Mouse (Mus musculus) midbrain, embryonic 10.5 days (tissue): ENCODE results near the gene Zranb1. TPM values are rescaled to one million over a fixed set of nuclear protein-coding genes. Genes with fewer than 3 reads are reported as not detected.

Experiments
- DNase-seq: peaks from one replicate; pipeline ENCODE4 v3.0.0-alpha.2; 2017; ENCODE audit warnings: low spot score
- H3K27ac ChIP-seq: fragments of 300-500 bp; sonication (generic); replicated peaks from 2 replicates; pipeline ENCODE4 v1.5.1; 2016; ENCODE audit warnings: mild to moderate bottlenecking
- H3K27me3 ChIP-seq: fragments of 300-500 bp; sonication (generic); 2 replicates; pipeline ENCODE4 v1.6.1; 2016; ENCODE audit warnings: low read depth, mild to moderate bottlenecking; ENCODE audit not compliant: poor library complexity, severe bottlenecking
- H3K36me3 ChIP-seq: fragments of 300-500 bp; sonication (generic); 2 replicates; pipeline ENCODE4 v1.6.1; 2016; ENCODE audit warnings: mild to moderate bottlenecking, moderate library complexity
- H3K4me1 ChIP-seq: fragments of 300-500 bp; sonication (generic); 2 replicates; pipeline ENCODE4 v1.6.1; 2016
- H3K4me3 ChIP-seq: fragments of 300-500 bp; sonication (generic); 2 replicates; pipeline ENCODE4 v1.5.1; 2016; ENCODE audit warnings: mild to moderate bottlenecking, moderate library complexity
- H3K9me3 ChIP-seq: fragments of 300-500 bp; sonication (generic); replicated peaks from 2 replicates; pipeline ENCODE4 v1.6.1; 2016; ENCODE audit warnings: mild to moderate bottlenecking
- WGBS: fragments of 180-500 bp; shearing (Covaris S2); methylation state at CpG from one replicate; pipeline ENCODE4 v1.1.7; 2016; 5-methylcytosine and 5-hydroxymethylcytosine counted together
- polyA plus RNA-seq: library from polyadenylated mRNA; unstranded; fragments of >200 nt; fragmentation: Nextera tagmentation; extraction: Ambion mirVana; gene quantifications from 2 replicates; pipeline ENCODE4 v1.2.1, GENCODE M21; 2016

Gene Zranb1
- polyA plus RNA-seq, 1 experiment from 2014 or later, result 8.1 TPM

DNA sequence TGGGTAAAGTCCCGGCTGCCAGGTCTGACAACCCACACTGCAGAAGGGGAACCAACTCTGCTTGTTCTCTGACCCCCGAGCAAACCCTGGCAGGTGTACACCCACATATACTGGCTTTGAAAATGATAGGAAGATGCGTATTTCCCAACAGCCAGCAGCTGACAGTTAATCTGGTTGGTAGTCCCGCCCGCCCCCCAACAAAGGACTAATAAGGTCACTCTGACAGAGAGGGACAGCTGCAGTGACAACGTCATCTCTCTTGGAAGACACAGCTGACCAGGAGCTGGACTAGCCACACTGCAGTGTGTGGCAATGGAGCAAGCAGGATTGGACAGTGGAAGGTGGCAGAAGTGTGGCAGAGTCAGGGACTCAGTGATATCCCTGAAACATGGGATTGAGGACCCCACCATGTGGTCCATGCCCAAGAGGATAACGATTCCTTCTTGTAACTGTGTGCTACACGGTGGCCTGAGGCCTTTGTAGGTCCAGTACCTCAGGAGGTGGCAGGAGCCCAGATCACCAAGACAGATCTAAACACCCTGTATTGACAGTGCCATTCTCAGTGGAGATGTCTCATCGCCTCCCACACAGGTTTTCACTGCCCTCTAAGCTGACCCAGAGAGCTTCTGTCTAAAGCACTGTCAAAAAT is 62.1 kb downstream of the Zranb1 start:
- Histone ChIP-seq H3K36me3 (peaks cover 100% of the 10 kb centered on the region), H3K27me3 (no peaks in the 10 kb centered on the region), H3K4me1 (no peaks in the 10 kb centered on the region), H3K9me3 (no peaks in the 10 kb centered on the region), H3K27ac (no peak overlapping the region), H3K4me3 (no peak overlapping the region)
- 89% methylated on average over 9 of the region's 9 CpGs for WGBS
- peak; percentile 7 for DNase-seq

DNA sequence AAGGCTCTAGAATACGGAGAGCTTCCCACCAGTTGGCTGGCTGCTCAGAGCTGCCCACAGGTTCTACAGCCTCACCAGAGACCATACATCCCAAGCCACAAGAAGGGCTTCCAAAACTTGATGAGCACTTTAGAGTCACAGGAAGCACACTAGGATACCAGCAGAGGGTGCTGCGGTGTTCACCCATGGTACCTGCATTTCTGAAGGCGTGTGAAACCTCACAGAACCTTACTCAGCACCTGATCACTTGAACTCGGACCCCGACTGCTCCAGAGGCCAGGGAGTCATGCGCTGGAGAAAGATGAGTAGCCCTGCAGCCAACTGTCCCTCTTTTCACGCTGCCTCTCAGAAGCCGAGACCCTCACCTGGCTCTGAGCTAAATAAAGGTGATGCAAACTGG is 63.2 kb downstream of the Zranb1 start:
- Histone ChIP-seq H3K27ac (no peak overlapping the region), H3K27me3 (no peaks in the 10 kb centered on the region), H3K36me3 (peaks cover 100% of the 10 kb centered on the region), H3K4me3 (no peak overlapping the region), H3K9me3 (no peaks in the 10 kb centered on the region), H3K4me1 (no peaks in the 10 kb centered on the region)
- peak; percentile 10 for DNase-seq
- 90% methylated on average over 8 of the region's 8 CpGs for WGBS

DNA sequence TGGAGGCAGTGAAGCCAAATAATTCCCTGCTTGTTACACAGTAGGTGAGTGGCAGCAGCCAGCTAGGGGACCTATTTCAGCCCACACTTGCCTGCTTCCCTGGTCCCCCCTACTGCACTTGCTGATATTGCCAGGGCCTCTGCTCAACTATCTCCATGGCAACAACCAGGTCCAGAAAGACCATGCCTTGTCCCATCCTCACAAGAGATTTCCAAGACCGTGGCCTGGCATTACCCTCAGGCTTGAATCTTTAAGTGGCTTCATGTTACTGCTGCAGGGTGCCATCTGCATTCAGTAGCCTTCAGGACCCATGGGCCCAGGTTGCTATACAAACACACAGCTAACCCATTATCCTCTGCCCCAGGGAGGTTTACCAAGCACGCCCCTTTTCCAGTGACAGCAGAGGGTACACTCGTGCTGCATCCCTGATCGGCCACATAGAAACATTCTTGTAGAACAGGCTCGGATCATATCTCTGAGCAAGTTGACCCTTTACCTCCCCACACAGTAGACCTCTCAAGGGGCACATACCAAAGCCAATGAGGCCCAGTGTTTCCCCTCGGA is 63.8 kb downstream of the Zranb1 start:
- DNase-seq, result no peak
- Histone ChIP-seq H3K4me3 (no peak overlapping the region), H3K36me3 (peaks cover 100% of the 10 kb centered on the region), H3K27me3 (no peaks in the 10 kb centered on the region), H3K4me1 (no peaks in the 10 kb centered on the region), H3K9me3 (no peaks in the 10 kb centered on the region), H3K27ac (no peak overlapping the region)
- 87% methylated on average over 6 of the region's 6 CpGs for WGBS

DNA sequence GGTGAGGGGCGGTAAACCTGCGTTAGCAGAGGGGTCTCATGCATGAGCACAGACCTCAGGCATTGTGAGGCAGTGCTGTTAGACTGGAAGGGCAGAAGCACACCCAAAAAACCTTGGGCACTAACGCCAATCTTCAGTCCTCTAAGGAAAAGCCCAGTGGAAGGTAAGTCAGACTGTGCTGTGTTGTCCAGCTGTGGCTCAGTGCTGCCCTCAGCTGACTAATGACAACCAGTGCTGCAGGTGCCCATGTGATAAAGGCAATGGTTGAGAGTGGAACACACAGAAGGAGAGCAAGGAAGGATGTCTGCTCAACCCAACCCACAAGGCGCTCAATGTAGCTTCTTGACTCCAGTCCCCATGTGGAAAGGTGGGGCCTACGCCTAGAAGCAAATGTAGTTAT is 65.4 kb downstream of the Zranb1 start:
- Histone ChIP-seq H3K9me3 (no peaks in the 10 kb centered on the region), H3K27me3 (no peaks in the 10 kb centered on the region), H3K36me3 (peaks cover 100% of the 10 kb centered on the region), H3K4me1 (no peaks in the 10 kb centered on the region), H3K4me3 (no peak overlapping the region), H3K27ac (no peak overlapping the region)
- no peak for DNase-seq
- WGBS, result 92% methylated on average over 5 of the region's 5 CpGs

DNA sequence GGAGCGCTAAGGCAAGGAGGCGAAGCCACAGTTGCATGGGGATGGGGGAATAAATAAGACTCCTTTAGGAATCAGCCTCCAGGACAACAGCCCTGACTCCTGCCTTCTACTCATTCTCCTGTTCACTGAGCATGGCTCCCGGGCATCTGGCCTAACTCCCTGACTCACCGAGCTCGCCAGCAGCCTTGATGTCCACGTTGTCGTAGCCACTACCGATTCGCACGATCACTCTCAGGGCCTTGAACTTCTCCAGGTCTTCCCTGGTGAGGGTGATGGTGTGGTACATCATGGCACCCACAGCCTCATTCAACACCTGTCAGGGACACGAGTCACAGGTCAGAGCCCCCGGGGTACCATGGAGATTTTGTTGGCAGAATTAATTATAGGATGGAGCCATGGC is 67.7 kb downstream of the Zranb1 start:
- peaks cover 5% of the 10 kb centered on the region; the same call in 1 of the 2 replicates for H3K4me1 ChIP-seq
- no peak overlapping the region for H3K27ac ChIP-seq
- H3K27me3 ChIP-seq, result no peaks in the 10 kb centered on the region
- H3K4me3 ChIP-seq, result no peak overlapping the region
- DNase-seq, result no peak
- peaks cover 89% of the 10 kb centered on the region for H3K36me3 ChIP-seq
- H3K9me3 ChIP-seq, result no peaks in the 10 kb centered on the region
- 96% methylated on average over 12 of the region's 12 CpGs for WGBS

DNA sequence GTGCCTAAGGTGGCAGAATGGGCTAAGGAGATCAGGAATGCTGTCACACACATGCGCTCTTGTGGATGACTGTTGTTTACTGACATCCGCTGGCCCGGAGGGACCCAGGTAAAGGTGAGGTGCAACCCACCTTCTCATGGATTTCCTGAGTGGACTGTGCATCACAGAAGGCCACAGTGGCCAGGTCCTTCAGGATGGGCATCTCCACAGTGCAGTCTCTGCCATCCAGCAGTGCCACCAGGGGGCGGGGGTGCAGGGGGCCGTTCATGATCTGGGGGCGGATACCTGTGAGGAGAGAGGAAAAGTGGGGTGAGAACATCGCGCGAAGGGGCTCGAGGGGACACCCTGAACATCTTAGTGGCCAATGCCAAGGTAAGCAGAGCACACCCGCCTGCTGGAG is 68.1 kb downstream of the Zranb1 start:
- no peak for DNase-seq
- Histone ChIP-seq H3K36me3 (peaks cover 84% of the 10 kb centered on the region), H3K9me3 (no peaks in the 10 kb centered on the region), H3K27me3 (no peaks in the 10 kb centered on the region), H3K27ac (no peak overlapping the region), H3K4me3 (no peak overlapping the region), H3K4me1 (peaks cover 9% of the 10 kb centered on the region; the same call in 1 of the 2 replicates)
- WGBS, result 94% methylated on average over 11 of the region's 11 CpGs

DNA sequence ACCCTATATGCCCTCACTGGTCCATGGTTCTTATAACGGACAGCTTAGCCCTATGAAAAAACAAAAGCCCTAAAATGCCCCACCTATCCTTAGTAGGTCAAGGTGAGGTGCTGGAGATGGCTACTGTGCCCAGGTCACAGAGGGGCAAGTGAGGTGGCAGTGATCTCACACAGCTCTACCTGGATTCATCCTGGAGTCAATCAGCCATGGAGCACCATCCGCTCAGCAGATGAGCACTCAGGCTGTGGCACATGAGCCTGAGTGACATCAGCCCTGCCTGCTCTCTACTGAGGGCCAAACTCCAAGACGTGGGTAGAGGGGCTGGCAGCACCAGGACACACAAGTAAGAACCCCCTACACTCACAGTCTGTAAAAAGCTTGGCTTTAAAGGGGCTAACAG is 70.4 kb downstream of the Zranb1 start:
- Histone ChIP-seq H3K27ac (no peak overlapping the region), H3K27me3 (no peaks in the 10 kb centered on the region), H3K36me3 (peaks cover 73% of the 10 kb centered on the region), H3K4me3 (no peak overlapping the region), H3K9me3 (no peaks in the 10 kb centered on the region), H3K4me1 (peaks cover 12% of the 10 kb centered on the region; the same call in 1 of the 2 replicates)
- no peak for DNase-seq
- 90% methylated on average over 3 of the region's 3 CpGs for WGBS

DNA sequence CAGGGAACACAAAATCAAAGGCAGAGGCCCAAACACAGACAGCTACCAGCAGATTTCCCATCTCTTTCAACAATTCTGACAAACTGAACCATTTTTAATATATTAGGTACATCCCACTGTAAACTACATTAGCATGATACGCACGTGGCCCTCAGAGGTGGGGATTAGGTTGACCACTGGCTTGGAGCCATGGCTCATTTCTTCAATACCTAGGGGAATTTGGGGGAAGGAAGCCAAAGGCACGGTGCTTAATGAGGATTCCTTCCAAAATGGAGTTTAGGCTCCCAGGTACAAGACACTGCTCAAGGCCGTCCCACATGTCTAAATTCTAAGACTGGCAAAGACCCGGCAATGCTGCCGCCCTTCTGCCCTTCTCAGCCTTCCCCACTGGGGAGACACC is 71.3 kb downstream of the Zranb1 start:
- 95% methylated on average over 6 of the region's 6 CpGs for WGBS

DNA sequence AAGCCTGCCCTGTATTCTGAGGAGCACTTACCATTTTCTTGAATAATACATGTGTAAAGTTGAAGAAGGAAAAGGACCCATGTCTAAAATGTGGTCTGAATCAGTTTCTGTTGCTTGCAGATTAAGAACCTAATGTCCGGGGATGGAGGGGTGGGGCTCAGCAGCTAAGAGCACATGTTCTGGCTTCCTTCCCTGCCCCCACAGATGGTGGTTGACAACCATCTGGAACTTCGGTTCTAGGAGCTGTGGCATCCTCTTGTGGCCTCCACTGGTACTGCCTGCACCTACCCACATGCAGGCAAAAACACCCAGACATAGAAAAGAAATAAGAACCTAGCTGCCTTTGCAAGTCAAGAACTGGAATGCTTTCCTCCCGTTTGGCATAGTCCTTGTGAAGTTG is 72.5 kb downstream of the Zranb1 start:
- peaks cover 59% of the 10 kb centered on the region for H3K36me3 ChIP-seq

More for the DNA sequence above, 71.3 kb downstream of the Zranb1 start:
- H3K4me3 ChIP-seq, result no peak overlapping the region
- H3K9me3 ChIP-seq, result no peaks in the 10 kb centered on the region
- no peak for DNase-seq
- peaks cover 13% of the 10 kb centered on the region for H3K4me1 ChIP-seq
- no peak overlapping the region for H3K27ac ChIP-seq
- no peaks in the 10 kb centered on the region for H3K27me3 ChIP-seq
- H3K36me3 ChIP-seq, result peaks cover 64% of the 10 kb centered on the region

DNA sequence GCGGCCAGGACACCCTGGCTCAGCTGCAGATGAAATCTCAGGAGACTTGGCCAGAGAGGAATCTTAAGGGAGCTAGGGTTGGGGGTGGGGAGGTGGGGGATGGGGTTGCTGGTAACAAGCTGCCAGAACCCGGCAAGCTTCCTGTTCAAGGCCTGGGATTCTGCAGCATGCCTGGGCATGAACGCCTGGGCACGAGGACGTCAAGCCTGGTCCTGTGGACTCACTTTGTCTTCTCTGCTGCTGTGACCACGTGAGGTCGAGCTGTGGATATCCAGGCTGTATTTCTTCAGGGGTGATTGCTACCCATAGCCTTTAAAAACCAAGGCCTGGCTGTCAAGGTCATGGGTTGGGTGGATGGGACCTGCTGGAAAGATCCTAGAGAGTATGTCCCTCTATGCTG is 74.8 kb downstream of the Zranb1 start:
- Histone ChIP-seq H3K36me3 (peaks cover 58% of the 10 kb centered on the region), H3K9me3 (no peaks in the 10 kb centered on the region), H3K27me3 (no peaks in the 10 kb centered on the region), H3K4me1 (peaks cover 36% of the 10 kb centered on the region), H3K27ac (no peak overlapping the region), H3K4me3 (no peak overlapping the region)
- WGBS, result 87% methylated on average over 7 of the region's 7 CpGs
- DNase-seq, result no peak

More for the DNA sequence above, 72.5 kb downstream of the Zranb1 start:
- Histone ChIP-seq H3K4me3 (no peak overlapping the region), H3K4me1 (peaks cover 24% of the 10 kb centered on the region), H3K27me3 (no peaks in the 10 kb centered on the region), H3K27ac (no peak overlapping the region), H3K9me3 (no peaks in the 10 kb centered on the region)
- DNase-seq, result peak; percentile 50
- WGBS, result 42% methylated on average over 3 of the region's 3 CpGs

DNA sequence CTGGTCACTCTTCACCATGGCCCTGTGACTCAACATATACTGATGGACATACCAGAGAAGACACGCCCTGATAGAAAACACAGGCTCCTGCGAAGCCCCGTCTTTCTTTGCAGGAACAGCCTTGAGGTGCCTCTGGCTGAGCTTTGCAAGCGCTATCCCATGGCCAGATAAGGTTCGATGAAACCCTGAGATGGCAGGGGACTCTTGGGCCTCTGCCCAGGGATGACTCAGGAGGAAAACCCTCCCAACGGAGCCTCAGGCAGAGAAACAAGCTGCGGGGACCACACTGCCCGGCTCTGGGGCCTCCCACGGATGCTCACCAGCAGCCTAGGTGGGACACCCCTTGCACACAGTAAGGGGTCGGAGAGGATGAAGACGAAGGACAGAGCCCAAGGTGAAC is 76.4 kb downstream of the Zranb1 start:
- Histone ChIP-seq H3K36me3 (peaks cover 49% of the 10 kb centered on the region), H3K9me3 (no peaks in the 10 kb centered on the region), H3K27me3 (no peaks in the 10 kb centered on the region), H3K4me3 (no peak overlapping the region), H3K4me1 (peaks cover 51% of the 10 kb centered on the region), H3K27ac (peak overlapping the region; percentile 42; the same call in 1 of the 2 replicates)
- WGBS, result 90% methylated on average over 11 of the region's 11 CpGs
- no peak for DNase-seq

DNA sequence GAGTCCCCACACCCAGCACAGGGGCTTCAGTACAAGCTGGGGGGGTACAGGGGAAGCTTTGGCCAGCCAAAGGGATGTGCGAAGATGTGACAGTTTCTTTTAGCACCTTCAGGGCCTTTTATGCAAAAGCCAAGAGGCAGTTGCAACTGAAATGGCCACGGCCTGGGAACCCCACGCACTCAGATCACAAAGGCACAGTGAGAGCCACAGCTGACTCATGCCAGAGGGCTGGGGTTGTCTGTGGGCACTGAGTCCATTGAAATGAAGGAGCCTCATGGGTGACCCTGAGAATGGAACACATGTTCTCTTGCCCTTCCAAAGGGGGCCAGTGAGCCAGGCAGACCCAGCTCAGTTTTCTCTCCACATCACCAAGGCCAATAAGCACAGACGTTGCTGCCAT is 77.7 kb downstream of the Zranb1 start:
- Histone ChIP-seq H3K36me3 (peaks cover 46% of the 10 kb centered on the region), H3K9me3 (no peaks in the 10 kb centered on the region), H3K27ac (no peak overlapping the region), H3K4me3 (no peak overlapping the region), H3K27me3 (no peaks in the 10 kb centered on the region), H3K4me1 (peaks cover 59% of the 10 kb centered on the region)
- DNase-seq, result no peak
- 88% methylated on average over 4 of the region's 4 CpGs for WGBS

DNA sequence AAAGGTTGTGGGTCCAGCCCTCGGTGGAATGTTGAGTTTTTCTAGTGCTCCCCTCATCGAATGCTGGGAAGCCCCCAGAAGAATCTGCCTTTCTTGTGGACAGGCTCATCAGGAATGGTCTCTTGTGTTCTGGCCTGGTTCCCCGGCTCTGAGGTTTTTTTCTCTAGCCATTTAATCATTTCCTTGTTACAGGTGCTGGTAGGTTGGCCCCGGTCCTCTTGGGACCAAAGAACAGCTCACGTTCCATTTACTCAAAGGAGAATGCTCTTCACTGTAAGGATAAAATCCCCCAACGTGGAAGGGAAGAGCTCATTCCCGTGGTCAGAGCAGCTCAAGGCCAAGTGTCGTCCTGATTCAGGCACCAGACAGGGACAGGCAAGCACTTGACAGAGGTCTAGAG is 78.7 kb downstream of the Zranb1 start:
- H3K4me1 ChIP-seq, result peaks cover 62% of the 10 kb centered on the region
- H3K4me3 ChIP-seq, result no peak overlapping the region
- DNase-seq, result no peak
- H3K9me3 ChIP-seq, result no peaks in the 10 kb centered on the region
- WGBS, result 90% methylated on average over 8 of the region's 8 CpGs
- no peaks in the 10 kb centered on the region for H3K27me3 ChIP-seq
- H3K27ac ChIP-seq, result no peak overlapping the region
- H3K36me3 ChIP-seq, result peaks cover 57% of the 10 kb centered on the region
